Mouse (Mus musculus) testis, adult 2 months (tissue): ENCODE results near the gene Hivep2. TPM values are rescaled to one million over a fixed set of nuclear protein-coding genes. Genes with fewer than 3 reads are reported as not detected.

Experiments
- H3K27ac ChIP-seq: fragments of 200-500 bp; 2 replicates; pipeline ENCODE4 v1.5.1; 2012; ENCODE audit warnings: low read depth, low read length; ENCODE audit not compliant: control insufficient read depth, insufficient read depth
- H3K27me3 ChIP-seq: fragments of 200-500 bp; 2 replicates; pipeline ENCODE4 v1.6.1; 2012; ENCODE audit warnings: mild to moderate bottlenecking, low read length, moderate library complexity; ENCODE audit not compliant: control insufficient read depth, insufficient read depth
- H3K36me3 ChIP-seq: fragments of 200-500 bp; 2 replicates; pipeline ENCODE4 v1.6.1; 2012; ENCODE audit warnings: mild to moderate bottlenecking, low read length; ENCODE audit not compliant: control insufficient read depth, insufficient read depth
- H3K4me1 ChIP-seq: fragments of 200-500 bp; 2 replicates; pipeline ENCODE4 v1.6.1; 2012; ENCODE audit warnings: low read length; ENCODE audit not compliant: control insufficient read depth, insufficient read depth
- H3K4me3 ChIP-seq: fragments of 200-500 bp; 2 replicates; pipeline ENCODE4 v1.5.1; 2012; ENCODE audit warnings: low read depth, mild to moderate bottlenecking, low read length, moderate library complexity, mixed read lengths; ENCODE audit not compliant: control insufficient read depth
- CTCF ChIP-seq: fragments of 200-500 bp; IDR thresholded peaks from 2 replicates; pipeline ENCODE4 v1.5.1; 2012; ENCODE audit warnings: low read depth, mild to moderate bottlenecking, inconsistent platforms, low read length, moderate library complexity; ENCODE audit not compliant: control insufficient read depth, insufficient read depth, insufficient replicate concordance
- POLR2A ChIP-seq: fragments of 200-500 bp; IDR thresholded peaks from 2 replicates; pipeline ENCODE4 v1.6.1; 2012; ENCODE audit warnings: low read depth, mild to moderate bottlenecking, inconsistent platforms, low read length, moderate library complexity; ENCODE audit not compliant: control insufficient read depth
- polyA plus RNA-seq: library from polyadenylated mRNA; depleted of rRNA; stranded (reverse); fragments of >200 nt; gene quantifications from 2 replicates; pipeline ENCODE4 v1.2.3, GENCODE M21; 2012

Gene Hivep2
- polyA plus RNA-seq, 1 experiment = 0.88 TPM

GRCm38 (mm10) chr10:13987336-13987735, 21.5 kb downstream of the Hivep2 start:
- Histone ChIP-seq H3K36me3 (no peaks in the 10 kb centered on the region), H3K4me1 (peaks cover 4% of the 10 kb centered on the region), H3K27me3 (no peaks in the 10 kb centered on the region), H3K4me3 (no peak overlapping the region), H3K27ac (no peak overlapping the region)
- TF ChIP-seq CTCF = no peak

- Histone ChIP-seq H3K4me3 (no peak overlapping the region), H3K27ac (no peak overlapping the region), H3K4me1 (no peaks in the 10 kb centered on the region), H3K36me3 (no peaks in the 10 kb centered on the region), H3K27me3 (no peaks in the 10 kb centered on the region)
- TF ChIP-seq CTCF = no peak
- no peak for TF ChIP-seq POLR2A
Measured at GRCm38 (mm10) chr10:13988280-13988679, 22.4 kb downstream of the Hivep2 start.

- Histone ChIP-seq H3K27ac (no peak overlapping the region), H3K4me3 (no peak overlapping the region), H3K4me1 (no peaks in the 10 kb centered on the region), H3K27me3 (no peaks in the 10 kb centered on the region), H3K36me3 (no peaks in the 10 kb centered on the region)
- TF ChIP-seq CTCF (no peak), POLR2A (no peak)
Measured at GRCm38 (mm10) chr10:13988757-13989156, 22.9 kb downstream of the Hivep2 start.

- no peaks in the 10 kb centered on the region for H3K36me3 ChIP-seq
- TF ChIP-seq CTCF (no peak), POLR2A (no peak)
- no peaks in the 10 kb centered on the region for H3K27me3 ChIP-seq
- H3K27ac ChIP-seq = no peak overlapping the region
- no peaks in the 10 kb centered on the region for H3K4me1 ChIP-seq
- H3K4me3 ChIP-seq = no peak overlapping the region
Measured at GRCm38 (mm10) chr10:13990842-13991241, 25.0 kb downstream of the Hivep2 start.

- TF ChIP-seq POLR2A (no peak), CTCF (no peak)
- Histone ChIP-seq H3K27me3 (no peaks in the 10 kb centered on the region), H3K36me3 (no peaks in the 10 kb centered on the region), H3K4me3 (no peak overlapping the region), H3K4me1 (no peaks in the 10 kb centered on the region), H3K27ac (no peak overlapping the region)
Measured at GRCm38 (mm10) chr10:13993411-13993810, 27.5 kb downstream of the Hivep2 start.

- no peaks in the 10 kb centered on the region for H3K27me3 ChIP-seq
- no peak overlapping the region for H3K27ac ChIP-seq
Measured at GRCm38 (mm10) chr10:13997336-13997735, 31.5 kb downstream of the Hivep2 start.

GRCm38 (mm10) chr10:14004769-14005517, 39.1 kb downstream of the Hivep2 start:
- Histone ChIP-seq H3K27me3 (no peaks in the 10 kb centered on the region), H3K4me1 (no peaks in the 10 kb centered on the region), H3K4me3 (no peak overlapping the region), H3K27ac (no peak overlapping the region), H3K36me3 (no peaks in the 10 kb centered on the region)
- TF ChIP-seq POLR2A (no peak), CTCF (no peak)

More at GRCm38 (mm10) chr10:13997336-13997735, 31.5 kb downstream of the Hivep2 start:
- Histone ChIP-seq H3K36me3 (no peaks in the 10 kb centered on the region), H3K4me3 (no peak overlapping the region), H3K4me1 (no peaks in the 10 kb centered on the region)
- TF ChIP-seq POLR2A = no peak
- no peak for TF ChIP-seq CTCF
